Mouse (Mus musculus): Measurements from ENCODE around the gene Atp5g1. TPM values are rescaled to one million over a fixed set of nuclear protein-coding genes. Genes with fewer than 3 reads are reported as not detected.
"Not testable (repeated sequence)": the region's sequence is repeated elsewhere in the genome, so short reads cannot be mapped to it uniquely, and the experiment has no call there.

The Atp5g1 gene
- total RNA-seq (2014; rRNA removed) (348 and 355 TPM in 2 replicates), polyA plus RNA-seq (2015; fragmentation: Nextera tagmentation; extraction: Ambion mirVana) (925 and 1,026 TPM in 2 replicates)

DNA sequence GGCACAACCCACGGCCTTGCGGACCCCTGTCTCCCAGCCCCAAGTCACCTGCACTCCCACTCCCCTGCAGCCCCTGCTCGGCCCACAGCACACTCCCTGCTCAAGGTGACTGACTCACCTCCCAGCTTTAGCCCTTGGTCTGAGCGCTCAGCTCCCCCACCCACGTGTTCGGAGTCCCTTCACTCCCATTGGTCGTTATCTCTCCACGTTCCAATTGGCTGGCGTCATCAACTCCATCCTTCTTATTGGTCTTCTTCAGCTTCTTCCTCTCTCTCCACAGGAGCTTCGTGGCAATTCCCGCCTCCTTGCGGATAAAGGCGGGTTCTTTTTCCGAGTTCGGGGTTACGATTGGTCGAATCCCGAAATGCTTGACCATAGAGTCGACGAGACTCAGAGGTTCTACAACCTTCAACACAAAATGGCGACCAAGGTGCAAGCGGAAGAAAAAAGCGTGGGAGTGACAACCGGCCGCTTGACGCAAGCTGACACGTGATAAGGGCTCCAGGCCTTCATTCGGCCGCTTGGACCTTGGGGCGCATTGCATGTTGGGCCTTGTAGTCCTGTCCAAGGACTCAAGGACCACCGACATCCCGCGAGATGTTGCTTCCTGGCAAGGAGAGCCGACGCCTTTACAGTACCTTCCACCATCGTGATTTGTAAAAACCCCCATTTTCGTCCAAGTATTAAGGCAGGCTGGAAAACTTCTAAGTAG is at the start of gene Atp5g1:
Gene Atp5g1, minus strand, starts transcription at position 162 of the 712 bp plus-strand sequence.
- TF ChIP-seq CTCF (IDR thresholded peaks at IDR 0.05; ENCODE audit: low read depth): 0 out of 2 replicates have a peak, but pooled peaks have one; percentile 8
- peak within 1 kb of the TSS; percentile 60 for H3K4me3 ChIP-seq (ENCODE audit: low read depth, low read length)
- no peaks in the 10 kb centered on the region for H3K27me3 ChIP-seq (ENCODE audit: insufficient read depth, low read length)
- DNase-seq: peak; percentile 99
- WGBS: under 1% methylated on average over 37 of the region's 37 CpGs
- peak within 1 kb of the TSS; percentile 83 for H3K27ac ChIP-seq (ENCODE audit: low read depth, low read length)
- peaks cover 10% of the 10 kb centered on the region for H3K4me1 ChIP-seq (ENCODE audit: insufficient read depth)
- H3K36me3 ChIP-seq (ENCODE audit: insufficient read depth): peaks cover 8% of the 10 kb centered on the region
- ATAC-seq: peak; percentile 96
- H3K9ac ChIP-seq: peak within 1 kb of the TSS; percentile 72
- H3K9me3 ChIP-seq (ENCODE audit: low read length): no peaks in the 10 kb centered on the region
- peak within 1 kb of the TSS; percentile 64 for H3K4me2 ChIP-seq (ENCODE audit: low read depth)

DNA sequence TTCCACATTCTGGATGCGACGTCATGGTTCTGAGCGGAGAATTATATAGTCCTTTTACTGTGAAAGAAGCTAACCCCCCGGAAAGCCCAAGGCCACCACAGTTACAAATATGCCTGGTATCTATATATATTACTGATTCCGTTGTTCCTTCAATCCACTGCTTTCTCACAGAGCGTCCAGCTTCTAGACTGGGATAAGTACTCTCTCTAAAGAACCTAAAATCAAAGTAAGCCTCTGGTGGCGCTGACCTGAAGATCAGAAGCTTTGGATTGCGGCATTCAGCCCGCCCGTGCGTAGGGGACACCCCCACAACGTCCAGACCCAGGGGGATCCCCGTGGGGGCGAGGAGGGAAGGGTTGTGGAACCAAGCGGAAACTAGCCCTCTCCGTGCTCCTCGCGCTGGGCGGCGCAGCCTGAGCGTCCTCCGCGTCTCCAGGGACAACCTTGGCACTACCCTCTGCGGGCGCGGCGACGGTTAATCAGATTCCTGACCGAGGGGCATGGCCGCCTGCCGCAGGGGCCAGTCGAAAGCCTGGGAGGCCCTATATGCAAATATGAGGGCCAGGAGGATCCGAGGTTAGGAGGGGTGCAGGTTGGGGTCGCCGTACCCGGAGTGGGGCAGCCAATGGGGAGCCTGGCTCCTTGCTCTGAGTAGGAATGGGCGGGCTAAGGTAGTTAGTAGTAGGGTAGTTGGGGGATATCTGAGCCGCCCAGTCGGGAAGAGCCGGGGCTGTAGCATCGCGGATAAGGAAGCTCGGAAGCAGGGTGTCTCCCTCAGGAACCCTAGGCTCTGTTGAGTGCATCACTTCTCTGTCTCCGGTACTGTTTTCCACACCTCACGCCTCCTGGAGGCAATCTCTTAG is 48.8 kb upstream of the Atp5g1 start:
- Histone ChIP-seq H3K27ac (ENCODE audit: low read depth, low read length) (no peak overlapping the region), H3K4me3 (ENCODE audit: low read depth, low read length) (peak overlapping the region; percentile 34), H3K27me3 (ENCODE audit: insufficient read depth, low read length) (peaks cover 17% of the 10 kb centered on the region), H3K9me3 (ENCODE audit: low read length) (no peaks in the 10 kb centered on the region), H3K4me1 (ENCODE audit: insufficient read depth) (0 out of 2 replicates have a peak, but pooled peaks cover 7% of the 10 kb centered on the region), H3K36me3 (ENCODE audit: insufficient read depth) (no peaks in the 10 kb centered on the region), H3K9ac (peak overlapping the region; percentile 28; the same call in 1 of the 2 replicates), H3K4me2 (ENCODE audit: low read depth) (peak overlapping the region; percentile 58)
- whole genome bisulfite sequencing: 2% methylated on average over 45 of the region's 45 CpGs
- no peak for TF ChIP-seq CTCF (IDR thresholded peaks at IDR 0.05; ENCODE audit: low read depth)
- ATAC-seq: peak; percentile 29; the same call in 1 of the 2 replicates
- peak; percentile 29 for DNase-seq

DNA sequence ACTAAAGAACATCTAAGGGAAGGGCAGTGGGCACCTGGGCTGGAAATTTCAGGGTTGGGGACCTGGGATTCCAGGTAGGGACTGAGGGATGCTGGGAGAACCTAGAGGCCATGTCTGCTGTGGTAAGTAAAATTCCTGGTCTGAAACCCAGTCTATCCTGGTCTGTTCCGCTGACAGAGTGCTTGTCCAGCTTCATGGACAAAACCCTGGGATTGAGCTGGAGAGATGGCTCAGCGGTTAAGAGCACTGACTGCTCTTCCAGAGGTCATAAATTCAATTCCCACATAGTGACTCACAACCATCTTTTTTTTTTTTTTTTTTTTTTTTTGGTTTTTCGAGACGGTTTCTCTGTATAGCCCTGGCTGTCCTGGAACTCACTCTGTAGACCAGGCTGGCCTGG is 47.3 kb upstream of the Atp5g1 start:
- not testable (repeated sequence) for H3K27ac ChIP-seq (ENCODE audit: low read depth, low read length); H3K9ac ChIP-seq; ATAC-seq; H3K36me3 ChIP-seq (ENCODE audit: insufficient read depth); DNase-seq; H3K4me3 ChIP-seq (ENCODE audit: low read depth, low read length); H3K4me1 ChIP-seq (ENCODE audit: insufficient read depth); H3K4me2 ChIP-seq (ENCODE audit: low read depth); H3K9me3 ChIP-seq (ENCODE audit: low read length)
- 73% methylated on average over 4 of the region's 4 CpGs for WGBS
- peaks cover 17% of the 10 kb centered on the region for H3K27me3 ChIP-seq (ENCODE audit: insufficient read depth, low read length)

GRCm38 (mm10) chr11:96119401-96119800 is 43.9 kb upstream of the Atp5g1 start:
- H3K36me3 ChIP-seq (ENCODE audit: insufficient read depth): no peaks in the 10 kb centered on the region
- no peaks in the 10 kb centered on the region for H3K9me3 ChIP-seq (ENCODE audit: low read length)

GRCm38 (mm10) chr11:96116925-96117324 is 41.5 kb upstream of the Atp5g1 start:
- H3K4me1 ChIP-seq (ENCODE audit: insufficient read depth); DNase-seq; H3K27ac ChIP-seq (ENCODE audit: low read depth, low read length); H3K4me2 ChIP-seq (ENCODE audit: low read depth); H3K4me3 ChIP-seq (ENCODE audit: low read depth, low read length); ATAC-seq; H3K9me3 ChIP-seq (ENCODE audit: low read length); H3K9ac ChIP-seq; H3K27me3 ChIP-seq (ENCODE audit: insufficient read depth, low read length); H3K36me3 ChIP-seq (ENCODE audit: insufficient read depth): not testable (repeated sequence)
- WGBS: 80% methylated on average over 3 of the region's 3 CpGs

More at GRCm38 (mm10) chr11:96119401-96119800, 43.9 kb upstream of the Atp5g1 start:
- Histone ChIP-seq H3K4me3 (ENCODE audit: low read depth, low read length) (no peak overlapping the region), H3K27ac (ENCODE audit: low read depth, low read length) (no peak overlapping the region), H3K27me3 (ENCODE audit: insufficient read depth, low read length) (peaks cover 13% of the 10 kb centered on the region), H3K4me1 (ENCODE audit: insufficient read depth) (0 out of 2 replicates have a peak, but pooled peaks cover 4% of the 10 kb centered on the region), H3K4me2 (ENCODE audit: low read depth) (no peak overlapping the region), H3K9ac (no peak overlapping the region)
- DNase-seq (no peak), ATAC-seq (no peak)
- no peak for TF ChIP-seq CTCF (IDR thresholded peaks at IDR 0.05; ENCODE audit: low read depth)
- 67% methylated on average over 3 of the region's 3 CpGs for WGBS

DNA sequence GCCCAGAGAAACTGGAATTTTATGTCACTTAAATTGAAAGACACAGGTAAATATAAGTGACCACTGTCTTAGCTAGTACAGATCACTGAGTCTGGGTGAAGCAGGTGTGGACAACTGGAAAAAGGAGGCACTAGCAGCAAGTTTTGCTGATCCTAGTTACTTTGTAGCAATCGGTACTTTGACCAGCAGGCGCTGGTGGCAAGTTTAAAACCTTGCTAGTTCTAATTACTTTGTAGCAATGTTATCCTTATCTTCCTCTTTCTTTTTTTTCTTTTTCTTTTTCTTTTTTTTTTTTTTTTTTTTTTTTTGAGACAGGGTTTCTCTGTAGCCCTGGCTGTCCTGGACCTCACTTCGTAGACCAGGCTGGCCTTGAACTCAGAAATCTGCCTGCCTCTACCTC is 40.6 kb upstream of the Atp5g1 start:
- 87% methylated on average over 3 of the region's 3 CpGs for WGBS
- TF ChIP-seq CTCF (IDR thresholded peaks at IDR 0.05; ENCODE audit: low read depth): no peak
- Histone ChIP-seq H3K4me1 (ENCODE audit: insufficient read depth) (no peaks in the 10 kb centered on the region), H3K36me3 (ENCODE audit: insufficient read depth) (no peaks in the 10 kb centered on the region), H3K27me3 (ENCODE audit: insufficient read depth, low read length) (no peaks in the 10 kb centered on the region), H3K4me2 (ENCODE audit: low read depth) (no peak overlapping the region), H3K9me3 (ENCODE audit: low read length) (no peaks in the 10 kb centered on the region), H3K4me3 (ENCODE audit: low read depth, low read length) (no peak overlapping the region), H3K27ac (ENCODE audit: low read depth, low read length) (no peak overlapping the region), H3K9ac (no peak overlapping the region)
- no peak for DNase-seq
- no peak for ATAC-seq

GRCm38 (mm10) chr11:96115416-96115815 is 39.9 kb upstream of the Atp5g1 start:
- no peak for TF ChIP-seq CTCF (IDR thresholded peaks at IDR 0.05; ENCODE audit: low read depth)
- no peaks in the 10 kb centered on the region for H3K36me3 ChIP-seq (ENCODE audit: insufficient read depth)

More at GRCm38 (mm10) chr11:96115416-96115815, 39.9 kb upstream of the Atp5g1 start:
- H3K4me2 ChIP-seq (ENCODE audit: low read depth): no peak overlapping the region
- no peaks in the 10 kb centered on the region for H3K27me3 ChIP-seq (ENCODE audit: insufficient read depth, low read length)
- H3K4me1 ChIP-seq (ENCODE audit: insufficient read depth): no peaks in the 10 kb centered on the region
- DNase-seq (no peak), ATAC-seq (no peak)
- no peak overlapping the region for H3K4me3 ChIP-seq (ENCODE audit: low read depth, low read length)
- no peaks in the 10 kb centered on the region for H3K9me3 ChIP-seq (ENCODE audit: low read length)
- H3K27ac ChIP-seq (ENCODE audit: low read depth, low read length): no peak overlapping the region
- WGBS: 91% methylated on average over 6 of the region's 6 CpGs
- H3K9ac ChIP-seq: no peak overlapping the region

Measured in forebrain, postnatal 0 days (tissue).